Mouse (Mus musculus): ENCODE results near the gene Zfp148.
"Not testable (repeated sequence)": the region's sequence is repeated elsewhere in the genome, so short reads cannot be mapped to it uniquely, and the experiment has no call there.

Gene Zfp148

DNA sequence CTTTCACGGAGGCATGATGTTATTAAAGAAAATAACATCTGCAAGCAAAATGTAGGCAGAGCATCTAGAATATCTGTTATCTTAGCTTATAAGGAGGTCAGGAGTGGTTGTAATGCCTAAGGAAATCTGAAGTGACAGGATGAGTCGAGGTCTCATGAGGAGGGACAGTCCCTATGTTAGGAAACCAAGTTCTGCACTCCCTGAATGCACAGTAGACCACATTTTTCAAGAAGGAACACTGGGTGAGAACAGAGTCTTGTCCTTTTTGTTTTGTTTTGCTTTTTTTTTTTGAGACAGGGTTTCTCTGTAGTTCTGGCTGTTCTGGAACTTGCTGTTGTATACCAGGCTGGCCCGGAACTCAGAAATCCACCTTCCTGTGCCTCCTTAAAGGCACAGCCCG, 1.7 kb downstream of the Zfp148 start:
- DNase-seq = no peak

GRCm38 (mm10) chr16:33383584-33383983, 2.9 kb downstream of the Zfp148 start:
- no peak for DNase-seq

- not testable (repeated sequence) for DNase-seq
These were observed 3.4 kb downstream of the Zfp148 start for GRCm38 (mm10) chr16:33384057-33384456.

DNA sequence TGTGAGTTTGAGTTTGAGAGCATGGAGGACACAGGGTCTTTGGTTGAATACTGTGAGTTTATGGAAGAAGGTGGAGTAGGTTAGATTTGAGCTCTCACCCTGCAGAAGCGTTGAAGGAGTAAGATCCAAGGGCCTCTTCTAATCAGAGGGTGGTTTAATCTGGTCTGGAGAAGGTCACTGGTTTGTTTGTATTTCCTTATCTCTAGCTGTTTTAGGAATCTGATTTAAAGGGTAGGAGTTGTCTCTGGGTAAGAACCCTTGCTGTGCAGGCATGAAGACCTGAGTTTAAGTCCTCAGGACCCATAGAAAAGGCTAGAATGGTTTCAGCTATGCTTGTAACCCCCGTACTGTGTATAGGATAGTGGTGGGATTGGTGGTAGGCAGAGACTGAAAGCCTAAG, 6.4 kb downstream of the Zfp148 start:
- no peak for DNase-seq

DNA sequence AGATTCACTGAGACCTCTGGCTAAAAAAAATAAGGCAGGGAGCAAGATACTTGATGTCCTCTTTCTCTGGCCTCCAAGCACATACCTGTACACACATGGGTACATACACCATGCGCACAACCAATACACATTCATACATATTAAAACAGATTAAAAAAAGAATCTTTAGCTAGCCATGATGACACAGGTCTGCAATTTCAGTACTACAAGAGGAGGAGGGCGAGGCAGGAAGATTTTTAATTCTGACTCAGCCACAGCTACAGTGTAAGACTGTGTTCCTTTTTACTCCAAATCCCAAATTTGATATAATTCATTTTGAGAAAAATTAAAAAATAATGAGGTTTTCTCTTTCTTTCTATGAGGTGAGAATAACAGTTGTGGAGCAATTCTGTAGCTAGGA, 6.8 kb downstream of the Zfp148 start:
- no peak for DNase-seq

- DNase-seq = peak; percentile 38 to 55
These were observed 19.5 kb downstream of the Zfp148 start for GRCm38 (mm10) chr16:33399913-33400782.

DNA sequence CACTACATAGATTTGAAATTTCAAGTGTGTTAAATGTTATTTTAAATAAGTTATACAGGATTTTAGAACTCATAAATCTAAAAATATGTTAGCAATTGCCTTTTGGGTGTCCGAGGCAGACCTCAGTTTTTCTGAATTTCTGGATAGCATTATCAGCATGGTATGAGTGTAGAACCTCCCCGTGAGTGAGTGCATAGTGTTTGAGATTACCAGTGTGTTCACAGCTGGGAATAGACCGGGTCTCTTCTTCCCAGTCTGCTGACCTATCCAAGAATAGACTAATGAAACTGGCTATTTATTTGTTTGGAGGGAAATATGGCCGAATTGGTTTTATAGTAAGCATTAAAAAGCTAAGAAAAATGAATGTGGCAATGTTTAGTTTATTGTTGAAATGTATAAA, 20.3 kb downstream of the Zfp148 start:
- no peak for DNase-seq

DNA sequence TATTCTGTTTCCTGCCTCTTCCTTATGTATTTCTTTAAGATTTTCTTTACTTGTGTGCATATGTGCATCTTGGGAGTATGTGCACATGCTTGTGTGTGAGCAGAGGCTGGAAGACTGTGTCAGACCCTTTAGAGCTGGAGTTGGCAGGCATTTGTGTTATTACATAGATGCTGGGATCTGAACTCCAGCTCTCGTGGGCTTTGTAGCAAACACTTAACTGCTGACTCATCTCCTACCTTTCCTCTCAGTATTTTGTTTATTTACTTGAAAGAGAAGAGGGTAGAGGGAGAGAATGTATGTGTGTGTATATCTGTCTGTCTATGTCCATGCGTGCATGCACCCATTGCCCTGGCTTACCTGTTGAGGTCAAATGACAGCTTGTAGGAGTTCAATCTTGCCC, 22.6 kb downstream of the Zfp148 start:
- no peak for DNase-seq

DNA sequence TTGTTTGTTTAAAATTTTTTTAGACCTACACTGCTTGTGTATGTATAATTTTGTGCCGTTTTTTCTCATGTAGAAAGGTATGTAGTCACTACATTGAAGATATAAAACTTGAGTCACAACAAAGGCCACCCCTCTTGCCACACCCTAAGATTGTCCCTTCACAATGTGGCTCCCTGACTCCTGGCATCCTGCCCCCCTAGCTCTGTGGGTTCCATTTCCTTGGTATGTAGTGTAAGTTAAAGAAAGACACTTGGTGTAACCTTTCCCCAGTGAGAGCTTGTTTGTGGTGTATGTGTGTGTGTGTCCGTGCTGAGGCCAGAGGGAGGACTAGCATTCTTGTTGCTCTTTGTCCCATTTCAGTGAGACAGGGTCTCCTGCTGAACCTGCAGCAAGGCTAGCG, 23.4 kb downstream of the Zfp148 start:
- no peak for DNase-seq

- DNase-seq = no peak
These were observed 24.9 kb downstream of the Zfp148 start for GRCm38 (mm10) chr16:33405487-33405886.

DNA sequence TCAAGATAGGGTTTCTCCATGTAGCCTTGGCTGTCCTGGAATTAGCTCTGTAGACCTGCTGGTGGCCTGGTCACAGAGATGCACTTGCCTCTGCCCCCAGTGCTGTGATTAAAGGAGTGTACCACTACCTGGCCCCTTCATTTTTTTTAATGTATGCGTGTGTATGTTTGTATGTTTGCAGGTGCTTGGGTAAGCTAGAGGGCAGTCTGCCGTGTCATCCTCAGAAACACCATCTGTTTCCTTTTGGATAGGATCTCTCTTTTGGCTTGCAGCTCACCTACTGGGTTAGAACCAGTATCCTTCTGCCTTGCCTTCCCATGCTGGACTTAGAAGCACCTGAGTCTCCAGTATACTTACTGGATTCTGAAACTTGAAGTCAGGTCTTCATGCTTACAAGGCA, 29.5 kb downstream of the Zfp148 start:
- DNase-seq = peak; percentile 34 to 61

DNA sequence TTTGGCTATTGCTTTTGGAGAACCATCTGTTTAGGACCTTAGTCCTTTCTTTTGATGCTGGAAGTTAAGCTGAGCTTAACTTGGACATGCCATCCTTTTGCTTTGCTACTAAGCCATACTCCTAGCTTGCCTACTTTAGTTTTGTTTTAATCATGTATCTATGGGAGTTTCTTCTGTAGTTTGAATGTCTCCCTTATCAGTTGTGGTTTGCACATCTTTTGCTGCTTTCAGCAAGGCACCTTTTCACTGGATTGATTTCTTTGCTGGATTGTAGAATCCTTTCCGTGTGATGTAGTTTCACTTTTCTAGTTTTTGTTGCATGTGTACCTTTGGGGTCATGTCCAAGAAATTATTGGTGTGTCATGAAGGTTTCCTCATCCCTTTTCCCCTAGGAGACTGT, 30.0 kb downstream of the Zfp148 start:
- DNase-seq = no peak

- no peak for DNase-seq
These were observed 33.6 kb downstream of the Zfp148 start for GRCm38 (mm10) chr16:33414191-33414590.

DNA sequence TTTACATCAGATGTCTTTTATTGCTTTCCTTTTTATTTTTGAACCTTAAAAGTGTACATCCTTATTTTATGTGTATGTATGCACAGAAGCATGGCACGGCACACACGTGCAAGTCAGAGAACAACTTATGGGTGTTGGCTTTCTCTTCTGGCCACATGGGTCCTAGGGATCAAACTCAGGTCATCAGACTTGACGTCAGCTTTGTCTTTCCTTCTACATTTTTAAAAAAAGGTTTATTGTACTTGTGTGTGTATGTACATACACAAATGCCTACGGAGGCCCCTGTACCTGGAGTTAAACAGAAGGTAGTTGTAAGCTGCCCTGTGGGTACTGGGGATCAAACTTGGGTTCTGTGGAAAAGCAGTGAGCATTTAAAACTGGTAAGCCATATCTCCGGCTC, 35.0 kb downstream of the Zfp148 start:
- no peak for DNase-seq

GRCm38 (mm10) chr16:33428327-33428726, 47.7 kb downstream of the Zfp148 start:
- no peak for DNase-seq

- no peak for DNase-seq
These were observed 51.0 kb downstream of the Zfp148 start for GRCm38 (mm10) chr16:33431660-33432059.

- no peak for DNase-seq
These were observed 60.4 kb downstream of the Zfp148 start for GRCm38 (mm10) chr16:33441065-33441464.

DNA sequence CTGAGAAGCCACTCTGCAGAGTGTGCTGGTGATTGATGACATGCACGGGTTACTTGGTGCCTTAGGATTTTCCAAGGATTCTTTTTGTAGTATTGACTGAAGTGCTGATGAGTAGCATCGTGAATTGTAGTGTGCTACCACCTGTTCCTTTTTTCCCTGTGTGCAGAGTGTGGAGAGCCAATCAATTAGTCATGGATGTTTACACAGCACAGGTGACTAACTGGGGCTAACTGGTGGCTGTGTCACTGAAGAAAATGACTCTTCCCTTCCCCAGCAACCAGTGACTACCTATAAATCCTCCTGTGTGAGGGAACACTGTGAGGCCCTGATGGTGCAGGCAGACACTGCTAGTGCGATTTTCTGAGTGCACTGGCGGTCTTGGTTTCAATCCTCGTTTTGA, 66.2 kb downstream of the Zfp148 start:
- DNase-seq = peak in 1 of 2 experiments; percentile 26

GRCm38 (mm10) chr16:33453826-33454225, 73.2 kb downstream of the Zfp148 start:
- no peak for DNase-seq

GRCm38 (mm10) chr16:33454306-33454705, 73.7 kb downstream of the Zfp148 start:
- no peak for DNase-seq

DNA sequence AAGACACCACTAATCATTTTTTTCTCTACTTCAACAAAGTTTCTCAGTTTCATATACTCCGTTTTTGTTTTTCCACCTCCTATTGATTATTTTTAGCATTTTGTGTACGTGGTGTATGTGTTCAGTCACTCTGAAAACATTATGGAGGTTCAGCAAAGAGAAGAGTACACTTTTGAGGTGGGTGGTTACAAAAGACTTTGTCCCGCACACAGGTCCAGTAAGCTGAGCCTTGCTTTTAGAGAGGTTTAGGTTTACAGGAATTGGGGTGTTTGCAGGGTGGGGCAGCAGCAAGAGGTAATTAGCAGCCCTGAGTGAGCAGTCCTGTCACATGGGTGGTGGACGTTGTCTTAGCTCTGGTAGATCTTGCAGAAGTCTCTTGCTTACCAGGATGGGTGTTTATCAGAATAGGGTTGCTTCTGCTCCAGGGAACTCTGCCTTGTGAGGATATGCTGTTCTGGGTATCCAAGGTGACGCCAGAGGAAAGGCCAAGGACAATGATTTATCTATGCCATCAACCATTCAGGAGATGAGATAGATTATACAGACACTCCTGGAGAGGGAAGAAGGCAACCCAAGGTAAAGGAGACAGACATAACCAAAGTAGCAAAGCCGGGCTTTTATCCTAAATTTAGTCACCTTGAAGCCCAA, 74.8 kb downstream of the Zfp148 start:
- DNase-seq = no peak

DNA sequence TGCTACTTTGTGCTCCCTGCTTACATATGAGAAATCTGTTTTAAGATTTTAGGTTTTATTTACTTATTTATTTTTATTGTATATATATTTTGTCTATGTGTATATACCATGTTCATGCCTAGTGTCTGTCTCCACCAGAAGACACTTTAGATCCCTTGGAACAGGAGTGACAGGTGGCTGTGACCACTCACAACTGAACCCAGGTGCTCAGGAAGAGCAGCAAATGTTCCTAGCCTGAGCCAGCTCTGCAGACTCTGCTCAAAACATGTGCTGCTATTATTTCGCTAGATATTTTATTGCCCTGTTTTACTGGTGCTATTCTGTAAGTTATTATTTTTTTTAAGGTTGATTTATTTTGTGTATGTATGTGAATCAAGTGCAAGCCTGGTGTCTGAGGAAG, 78.5 kb downstream of the Zfp148 start:
- no peak for DNase-seq

GRCm38 (mm10) chr16:33461416-33461815, 80.8 kb downstream of the Zfp148 start:
- no peak for DNase-seq

DNA sequence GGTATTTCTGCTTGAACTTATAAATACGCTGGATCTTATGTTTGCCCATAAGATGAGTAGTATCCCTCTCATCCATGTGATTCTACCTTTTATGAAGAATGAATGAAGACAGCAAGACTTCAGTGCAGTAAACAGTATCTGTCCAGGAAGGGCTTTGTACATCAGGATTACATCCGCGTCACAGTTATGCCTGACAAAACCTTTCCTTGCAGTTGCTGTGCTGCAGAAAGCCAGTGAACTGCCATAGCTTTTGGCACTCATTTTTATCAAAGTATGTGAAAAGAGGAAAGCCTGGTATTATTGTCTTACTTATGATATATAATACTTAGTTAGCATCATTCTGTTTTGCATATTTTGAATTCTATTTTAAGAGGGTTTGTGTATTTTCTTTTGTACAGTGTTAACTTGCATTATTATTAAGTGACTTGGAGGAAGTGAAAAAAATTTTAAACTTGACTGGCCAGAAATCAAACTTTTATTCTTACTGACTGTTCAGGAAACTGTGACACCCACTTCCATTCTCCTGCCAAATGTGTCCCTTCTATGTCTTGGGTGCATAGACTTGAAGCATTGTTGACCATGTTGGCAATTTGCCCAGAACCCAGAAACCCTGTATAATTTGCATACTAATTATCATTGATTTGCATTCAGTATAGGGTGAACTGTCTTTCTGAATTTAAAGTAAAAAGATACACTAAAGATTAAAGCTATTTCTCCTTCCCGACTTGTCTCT, 84.0 kb downstream of the Zfp148 start:
- no peak for DNase-seq

Measured in cerebellum, postnatal 36 days (tissue).